Mouse (Mus musculus) heart, adult 2 months (tissue): ENCODE measurements around the gene Hapln1.

ENCODE experiments used
- CTCF ChIP-seq: fragments of 200-600 bp; IDR thresholded peaks from 2 replicates; pipeline ENCODE4 v1.8.1; 2022; ENCODE audit warnings: antibody characterized with exemption, mild to moderate bottlenecking, moderate library complexity
- EP300 ChIP-seq: fragments of 200-500 bp; IDR thresholded peaks from 2 replicates; pipeline ENCODE4 v1.6.1; 2011; ENCODE audit warnings: low read depth, low read length, control low read depth; ENCODE audit not compliant: insufficient read depth
- POLR2A ChIP-seq: fragments of 200-500 bp; IDR thresholded peaks from 2 replicates; pipeline ENCODE4 v1.6.1; 2011; ENCODE audit warnings: mild to moderate bottlenecking, low read depth, low read length, control low read depth; ENCODE audit not compliant: insufficient read depth

DNA sequence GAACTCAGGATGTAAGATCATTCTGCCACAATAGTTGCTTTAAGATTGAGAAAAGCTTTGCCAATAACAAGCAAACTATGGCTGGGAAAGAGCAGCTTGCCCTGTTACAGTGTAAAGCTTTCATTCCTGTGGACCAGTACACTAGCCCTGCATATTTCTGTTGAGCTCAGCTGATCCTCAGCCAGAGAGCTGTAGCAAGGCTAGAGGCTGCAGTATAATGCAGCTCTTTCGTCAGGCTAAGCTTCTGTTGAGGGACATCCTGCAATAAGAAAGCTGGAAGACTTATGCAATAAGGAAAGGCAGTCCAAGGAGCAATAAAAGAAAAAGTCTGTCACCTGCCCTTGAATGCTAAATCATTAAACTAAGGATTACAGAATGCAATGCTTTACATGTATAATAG lies 45.5 kb downstream of the Hapln1 start:
- no peak for TF ChIP-seq CTCF
- TF ChIP-seq EP300, result no peak
- TF ChIP-seq POLR2A, result no peak
